Comparison of ENCODE assay signal across 23 mouse cellular contexts in the genomic region with DNA sequence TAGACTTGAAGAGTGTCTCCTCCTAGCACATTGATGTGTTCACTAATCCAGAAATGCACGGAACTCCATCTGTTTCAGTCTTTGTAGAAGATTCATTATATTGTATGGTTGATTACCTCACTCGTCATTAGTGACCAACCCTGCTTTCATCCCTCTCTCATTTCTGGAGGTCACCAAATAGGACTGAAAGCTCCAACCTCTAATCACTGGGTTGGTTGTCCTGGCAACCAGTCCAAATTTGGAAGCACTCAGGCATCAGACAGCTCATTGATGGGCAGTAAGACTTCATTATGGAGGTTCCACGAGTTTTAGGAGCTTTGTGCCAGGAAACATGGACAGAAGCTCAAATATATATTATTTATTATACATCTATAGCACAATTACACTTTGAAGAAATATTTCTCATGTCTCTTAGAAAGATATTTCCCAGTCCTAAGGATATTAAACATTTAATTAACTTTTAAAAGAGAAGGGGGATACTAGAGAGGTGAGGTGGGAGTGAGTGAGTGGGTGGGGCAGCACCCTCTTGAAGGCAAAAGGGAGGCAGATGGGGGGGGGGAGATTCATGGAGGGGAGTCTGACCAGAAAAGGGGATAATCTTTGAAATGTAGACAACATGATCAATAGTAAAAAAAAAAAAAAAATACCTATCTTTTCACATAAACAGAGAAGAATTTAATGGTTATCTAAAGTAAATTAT.
A peak's percentile ranks its signal among the peaks of the same experiment; 100 is the strongest.
DNase-seq lines count a peak whose midpoint lies in the region; ATAC-seq lines count a peak whose summit lies in the region.
"Had no signal": no experiment of that assay in that cellular context is flagged by ENCODE, and none has a peak within 500 bp of the region (broad histone marks: within the 10 kb centered on the region; RNA-seq: fewer than 3 reads in every experiment).

No protein-coding gene starts in this region.

- no peak for ATAC-seq in hindbrain, embryonic 12.5 days (ENCODE audit: low FRiP score)
- ATAC-seq in forebrain, embryonic 13.5 days = peak; percentile 97
- ATAC-seq in kidney, embryonic 14.5 days (ENCODE audit: low FRiP score, low TSS enrichment) = no peak

- no peaks in the 10 kb centered on the region for H3K9me3 ChIP-seq in hindbrain, embryonic 10.5 days
- H3K9me3 ChIP-seq in hindbrain, embryonic 12.5 days (replicated peaks) = no peaks in the 10 kb centered on the region
- H3K9me3 ChIP-seq in forebrain, embryonic 13.5 days (replicated peaks) = no peaks in the 10 kb centered on the region
- no peaks in the 10 kb centered on the region for H3K9me3 ChIP-seq in kidney, embryonic 14.5 days (ENCODE audit: control insufficient read depth, low read length)
- H3K9me3 ChIP-seq: embryonic facial prominence, embryonic 15.5 days; hindbrain, embryonic 15.5 days; megakaryocyte, embryonic 14.5 days; stomach, embryonic 15.5 days had no signal

- no peak overlapping the region for H3K4me2 ChIP-seq in hindbrain, embryonic 12.5 days (replicated peaks)
- no peak overlapping the region for H3K4me2 ChIP-seq in forebrain, embryonic 13.5 days
- H3K4me2 ChIP-seq in kidney, embryonic 14.5 days (replicated peaks; ENCODE audit: low read depth, low read length) = no peak overlapping the region
- H3K4me2 ChIP-seq: embryonic facial prominence, embryonic 15.5 days; hindbrain, embryonic 15.5 days; stomach, embryonic 15.5 days had no signal

- DNase-seq in hindbrain, embryonic 10.5 days (ENCODE audit: low spot score) = peak; percentile 8
- peak; percentile 20 for DNase-seq in brain, embryonic 18.5 days (ENCODE audit: low read depth, low spot score)
- DNase-seq in retina, embryonic 14.5 days (ENCODE audit: low spot score) = peak; percentile 76
- no peak for DNase-seq in left cerebral cortex, postnatal 25 days (ENCODE audit: low spot score in 2 of 2)
- DNase-seq in adrenal gland, postnatal 36 days = no peak
- DNase-seq: adrenal gland, adult 2 months; cerebellum, adult 18-20 months; cerebellum, postnatal 36 days; gastrocnemius, postnatal 10 days; kidney, adult 11 months; kidney, postnatal 25 days; layer of hippocampus, adult 9-11 months; lung, postnatal 10 days; right cerebral cortex, postnatal 14 days; thymus, adult 2 months had no signal

- H3K4me3 ChIP-seq in hindbrain, embryonic 10.5 days = no peak overlapping the region
- H3K4me3 ChIP-seq in hindbrain, embryonic 12.5 days = no peak overlapping the region
- H3K4me3 ChIP-seq in forebrain, embryonic 13.5 days = no peak overlapping the region
- no peak overlapping the region for H3K4me3 ChIP-seq in kidney, embryonic 14.5 days (ENCODE audit: low read length)
- H3K4me3 ChIP-seq: embryonic facial prominence, embryonic 15.5 days; hindbrain, embryonic 15.5 days; megakaryocyte, embryonic 14.5 days; stomach, embryonic 15.5 days had no signal

- 18% methylated on average over 3 of the region's 3 CpGs for WGBS in hindbrain, embryonic 10.5 days
- WGBS in hindbrain, embryonic 12.5 days = 18% methylated on average over 3 of the region's 3 CpGs
- under 1% methylated on average over 3 of the region's 3 CpGs for WGBS in forebrain, embryonic 13.5 days
- WGBS in kidney, embryonic 14.5 days = 63% methylated on average over 3 of the region's 3 CpGs

- no peaks in the 10 kb centered on the region; the same call in 1 of the 2 replicates for H3K4me1 ChIP-seq in hindbrain, embryonic 10.5 days (replicated peaks)
- H3K4me1 ChIP-seq in hindbrain, embryonic 12.5 days = no peaks in the 10 kb centered on the region
- no peaks in the 10 kb centered on the region for H3K4me1 ChIP-seq in forebrain, embryonic 13.5 days
- H3K4me1 ChIP-seq in kidney, embryonic 14.5 days (ENCODE audit: control insufficient read depth, insufficient read depth, low read length) = no peaks in the 10 kb centered on the region
- H3K4me1 ChIP-seq: embryonic facial prominence, embryonic 15.5 days; hindbrain, embryonic 15.5 days; megakaryocyte, embryonic 14.5 days; stomach, embryonic 15.5 days had no signal

- H3K36me3 ChIP-seq in hindbrain, embryonic 10.5 days = no peaks in the 10 kb centered on the region
- no peaks in the 10 kb centered on the region for H3K36me3 ChIP-seq in hindbrain, embryonic 12.5 days
- no peaks in the 10 kb centered on the region for H3K36me3 ChIP-seq in forebrain, embryonic 13.5 days (ENCODE audit: poor library complexity, severe bottlenecking)
- H3K36me3 ChIP-seq in kidney, embryonic 14.5 days (ENCODE audit: control insufficient read depth, insufficient read depth, low read length) = no peaks in the 10 kb centered on the region
- H3K36me3 ChIP-seq: embryonic facial prominence, embryonic 15.5 days; hindbrain, embryonic 15.5 days; stomach, embryonic 15.5 days had no signal

- H3K27ac ChIP-seq in hindbrain, embryonic 10.5 days = no peak overlapping the region
- H3K27ac ChIP-seq in hindbrain, embryonic 12.5 days = no peak overlapping the region
- no peak overlapping the region for H3K27ac ChIP-seq in forebrain, embryonic 13.5 days
- H3K27ac ChIP-seq in kidney, embryonic 14.5 days (ENCODE audit: low read depth, low read length) = no peak overlapping the region
- H3K27ac ChIP-seq: embryonic facial prominence, embryonic 15.5 days; hindbrain, embryonic 15.5 days; stomach, embryonic 15.5 days had no signal

- no peaks in the 10 kb centered on the region for H3K27me3 ChIP-seq in hindbrain, embryonic 10.5 days (ENCODE audit: insufficient read depth, poor library complexity, severe bottlenecking)
- no peaks in the 10 kb centered on the region for H3K27me3 ChIP-seq in hindbrain, embryonic 12.5 days
- no peaks in the 10 kb centered on the region for H3K27me3 ChIP-seq in forebrain, embryonic 13.5 days
- no peaks in the 10 kb centered on the region for H3K27me3 ChIP-seq in kidney, embryonic 14.5 days (ENCODE audit: control insufficient read depth, insufficient read depth, low read length)
- H3K27me3 ChIP-seq: CH12.LX; embryonic facial prominence, embryonic 15.5 days; hindbrain, embryonic 15.5 days; megakaryocyte, embryonic 14.5 days; stomach, embryonic 15.5 days had no signal

- intact Hi-C loops in left cerebral cortex, postnatal 25 days (cut with DNase I) = no loop called here

- no peak overlapping the region for H3K9ac ChIP-seq in hindbrain, embryonic 12.5 days
- no peak overlapping the region for H3K9ac ChIP-seq in forebrain, embryonic 13.5 days
- H3K9ac ChIP-seq in kidney, embryonic 14.5 days (ENCODE audit: low read depth, low read length) = no peak overlapping the region
- H3K9ac ChIP-seq: embryonic facial prominence, embryonic 15.5 days; hindbrain, embryonic 15.5 days; stomach, embryonic 15.5 days had no signal

Comparison
In these comparisons a context has a peak if more than half of its experiments do, and no peak if none do; other contexts are left out.
1. DNase-seq: peak in hindbrain, embryonic 10.5 days (single experiment), brain, embryonic 18.5 days (single experiment) and retina, embryonic 14.5 days (single experiment); none in left cerebral cortex, postnatal 25 days (0 of 2) and adrenal gland, postnatal 36 days (0 of 2).